Mouse (Mus musculus) heart, postnatal 10 days (tissue): Measurements from ENCODE around the gene Egfr. TPM values are rescaled to one million over a fixed set of nuclear protein-coding genes. Genes with fewer than 3 reads are reported as not detected.

Source experiments
- DNase-seq, 2 experiments: peaks; one replicate each; pipeline ENCODE4 v3.0.0; 2021
- intact Hi-C: fragments of 180-260 bp; cut with DNase I; formaldehyde crosslinking; loops from one replicate; pipeline ENCODE4 v1.15.1; 2025
- total RNA-seq, 2 experiments: library from RNA; stranded (reverse); gene quantifications; 2 replicates each; pipeline ENCODE4 v1.2.3; 2021

Egfr gene
- total RNA-seq, 2 experiments from 2014 or later, result 7.9 to 16.2 TPM

DNA sequence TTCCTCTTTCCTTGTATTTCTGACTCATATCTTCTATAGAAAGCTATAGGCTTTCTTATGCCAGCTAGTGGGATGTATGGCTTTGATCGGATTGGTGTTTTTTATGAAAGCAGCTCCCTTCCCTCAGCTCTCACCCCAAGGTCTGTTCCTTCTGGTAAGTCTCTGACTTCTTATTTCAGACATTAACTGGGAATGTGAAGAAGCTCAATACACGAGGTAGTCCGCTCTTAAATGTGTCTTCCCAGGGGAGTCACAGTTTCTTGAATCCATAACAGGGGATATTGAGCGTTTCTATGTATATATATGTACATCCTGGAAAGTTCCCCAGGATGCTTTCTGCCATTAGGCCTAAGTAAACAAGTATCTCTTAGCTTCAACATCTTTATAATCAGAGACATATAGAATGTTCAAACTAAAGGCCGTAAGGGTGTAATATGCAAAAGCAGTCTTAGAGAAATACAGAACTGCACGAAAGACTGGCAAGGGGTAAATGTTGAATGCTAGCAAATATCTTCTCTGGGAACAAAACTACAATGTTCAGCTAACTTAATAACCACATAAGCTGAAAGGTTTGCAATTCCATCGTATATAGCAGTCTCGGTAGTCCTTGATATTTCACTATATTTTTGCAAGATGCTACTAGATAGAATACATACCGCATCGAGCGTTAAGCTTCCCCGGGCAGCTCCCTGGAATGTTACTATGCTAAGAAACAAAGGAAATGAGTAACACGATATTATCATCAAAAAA lies 198.4 kb downstream of the Egfr start:
- intact Hi-C loops, result loop anchor here (5.0 to 10.0 kb wide), 3 partner anchors 212 to 686 kb away; partner anchors contain the start of gene Sec61g
- DNase-seq, result no peak

DNA sequence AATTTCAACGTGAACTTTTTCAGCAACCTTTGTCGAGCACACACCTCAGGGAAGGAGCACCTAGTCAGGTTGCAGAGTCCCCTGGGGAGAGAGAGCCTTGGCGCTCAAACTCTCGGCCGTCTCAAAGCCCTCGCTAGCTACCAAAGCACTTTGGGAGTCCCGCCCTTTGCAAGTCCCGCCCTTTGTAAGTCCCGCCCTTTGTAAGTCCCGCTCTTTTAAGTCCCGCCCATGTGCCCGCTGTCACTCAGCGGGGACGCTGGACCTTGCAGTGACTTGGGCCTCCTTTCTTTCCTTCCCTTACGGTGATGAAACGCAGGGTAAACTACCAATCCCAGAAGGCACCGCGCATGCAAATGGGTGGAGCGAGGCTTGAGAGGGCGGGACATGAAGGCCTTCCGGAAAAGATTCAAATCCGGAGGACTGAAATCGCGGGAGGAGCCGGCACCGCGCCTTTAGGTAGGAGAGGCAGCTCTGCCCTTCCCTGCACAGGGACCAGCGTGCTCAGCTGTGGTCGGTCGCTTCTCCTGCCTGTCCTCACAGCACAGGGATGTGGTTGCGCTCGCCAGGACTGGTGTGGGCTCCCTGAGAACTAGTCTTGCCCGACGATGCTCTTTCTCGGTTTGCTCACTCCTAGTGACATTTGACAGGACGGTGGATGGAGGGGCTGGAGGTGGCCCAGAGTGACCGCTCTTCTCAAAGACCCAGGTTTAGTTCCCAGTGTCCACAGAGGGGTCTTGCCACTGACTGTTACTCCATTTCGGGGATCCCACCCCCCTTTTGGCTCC lies 199.2 kb downstream of the Egfr start, which contains the start of gene Fbxo48:
Gene Fbxo48, plus strand, starts transcription at position 400 of the 785 bp plus-strand sequence.
- intact Hi-C loops, result loop anchor here (5.0 to 10.0 kb wide), 3 partner anchors 211 to 686 kb away; partner anchors contain the start of gene Sec61g

DNA sequence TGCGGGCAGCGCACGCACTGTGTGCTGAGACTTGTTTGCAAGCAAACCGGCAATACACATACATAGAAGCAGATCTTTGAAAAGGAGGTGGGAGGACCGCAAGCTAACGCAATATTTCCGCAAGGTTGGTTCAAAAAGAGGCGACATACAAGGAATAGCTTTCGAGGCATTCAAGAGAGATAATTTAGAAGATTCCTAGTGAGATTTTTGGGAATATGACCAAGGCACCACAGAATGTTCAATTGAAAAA lies 199.7 kb downstream of the Egfr start:
- no peak for DNase-seq
- intact Hi-C loops, result loop anchor here (5.0 to 10.0 kb wide), 3 partner anchors 211 to 687 kb away; partner anchors contain the start of gene Sec61g

More for the DNA sequence above, 199.2 kb downstream of the Egfr start, which contains the start of gene Fbxo48:
- peak; percentile 97 to 98 for DNase-seq

DNA sequence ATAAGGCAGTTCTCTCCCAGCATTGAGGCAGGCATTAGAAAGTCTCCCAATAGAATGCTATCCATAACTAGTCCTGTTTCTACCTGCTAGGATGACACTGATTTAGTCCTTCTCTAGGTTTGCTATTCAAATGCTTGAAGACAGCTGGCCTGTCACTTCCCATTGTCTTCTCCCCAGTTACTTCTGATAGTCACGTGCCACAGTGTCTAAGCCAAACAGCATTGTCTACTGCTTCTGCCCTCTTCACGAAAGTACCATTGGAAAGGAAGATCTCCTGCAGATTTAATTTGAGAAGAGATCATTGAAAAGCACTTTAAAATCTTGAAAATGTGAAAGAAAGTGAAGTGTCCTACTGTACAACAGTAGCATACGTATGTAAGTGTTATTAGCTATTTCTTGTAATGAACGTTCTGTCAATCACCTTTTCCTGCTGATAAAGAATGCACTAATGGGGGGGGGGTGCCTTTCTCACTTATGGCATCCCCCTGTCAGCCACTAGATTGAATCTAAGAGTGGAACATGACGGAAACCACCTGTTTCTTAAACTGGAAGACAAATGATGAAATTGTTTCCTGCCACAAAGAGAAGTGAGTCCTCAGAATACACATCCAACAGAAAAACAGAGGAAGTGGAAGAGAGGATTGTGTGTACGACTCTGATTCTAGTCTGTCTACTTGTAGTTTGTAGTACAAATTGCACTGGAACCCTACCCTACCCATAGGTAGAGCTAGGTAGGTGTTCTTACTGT lies 204.3 kb downstream of the Egfr start:
- intact Hi-C loops, result loop anchor here (10.0 kb wide), 1 partner anchor 691 kb away; no protein-coding TSS in a partner anchor
- DNase-seq, result no peak

DNA sequence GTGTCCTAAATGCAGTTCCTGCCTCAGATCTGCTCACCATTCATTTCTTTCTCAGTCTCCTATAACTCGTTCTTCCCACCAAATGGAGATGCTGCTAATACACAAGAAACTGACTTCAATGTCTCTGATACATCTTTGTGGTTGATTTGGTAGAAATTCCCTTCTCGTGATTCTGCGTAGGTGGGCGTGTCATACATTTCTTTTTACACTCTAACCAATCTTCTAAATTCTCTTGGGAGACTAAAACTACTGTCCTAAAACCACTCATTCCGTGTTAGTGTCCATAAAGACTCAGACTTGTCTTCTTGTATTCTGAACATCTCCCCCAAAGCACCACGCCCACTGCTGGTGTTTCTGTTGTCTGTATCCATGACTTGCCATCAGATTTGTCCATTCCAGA lies 205.0 kb downstream of the Egfr start:
- intact Hi-C loops, result loop anchor here (10.0 kb wide), 1 partner anchor 692 kb away; no protein-coding TSS in a partner anchor
- no peak for DNase-seq

DNA sequence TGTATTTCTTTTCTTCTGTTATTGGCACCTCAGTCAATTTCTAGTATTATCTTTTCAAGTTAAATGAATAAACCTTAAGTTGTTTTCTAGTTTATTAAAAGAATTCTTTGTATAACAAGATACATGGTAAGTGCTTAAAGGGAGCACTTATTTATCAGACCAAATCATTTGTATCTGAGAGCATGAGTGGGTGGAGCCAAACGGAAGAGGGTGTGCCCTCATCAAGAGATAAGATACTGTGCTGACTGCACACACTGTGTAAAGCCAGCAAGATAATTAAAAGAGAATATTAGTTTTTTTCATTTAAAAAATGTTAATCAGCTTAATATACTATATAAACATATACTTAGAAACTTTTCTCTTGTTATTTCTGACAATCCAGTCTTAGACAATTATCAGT lies 206.5 kb downstream of the Egfr start:
- intact Hi-C loops, result loop anchor here (10.0 kb wide), 1 partner anchor 694 kb away; no protein-coding TSS in a partner anchor
- no peak for DNase-seq

Other genes with a start within 250 kb of the Egfr start
- 1 to 10 TPM; 3.6 to 4.2 TPM for gene Sec61g, start 243.7 kb upstream of the Egfr start, total RNA-seq
- gene Fbxo48, start 199.2 kb downstream of the Egfr start, total RNA-seq, result under 1 TPM; 0.67 to 0.94 TPM